Mouse (Mus musculus) v-Abl transformed pro-B cells (cell line): Measurements from ENCODE around the gene Fndc7.

Source experiments
- in situ Hi-C, 2 experiments: fragments of 400-800 bp; cut with MboI; formaldehyde crosslinking; loops; one replicate each; pipeline ENCODE4 v1.15.1; 2025; ENCODE audit not compliant: unreplicated experiment in 2 of 2

Fndc7 gene

GRCm38 (mm10) chr3:108889908-108890307 lies at the start of gene Fndc7:
Gene Fndc7, minus strand, starts transcription at chr3:108890008.
- in situ Hi-C loops: loop anchor here in 1 of 2 experiments (5.0 kb wide), 1 partner anchor 43 kb away; no protein-coding TSS in a partner anchor

- in situ Hi-C loops: loop anchor here in 1 of 2 experiments (10.0 kb wide), 1 partner anchor 125 kb away; no protein-coding TSS in a partner anchor
Measured at GRCm38 (mm10) chr3:108939573-108939972, 49.8 kb upstream of the Fndc7 start, which contains the start of gene Henmt1. Gene Henmt1, plus strand, starts transcription at chr3:108939873.

GRCm38 (mm10) chr3:108938691-108939090 lies 48.9 kb upstream of the Fndc7 start:
- in situ Hi-C loops: loop anchor here in 1 of 2 experiments (10.0 kb wide), 1 partner anchor 126 kb away; no protein-coding TSS in a partner anchor

- in situ Hi-C loops: loop anchor here in 1 of 2 experiments (10.0 kb wide), 1 partner anchor 131 kb away; no protein-coding TSS in a partner anchor
Measured at GRCm38 (mm10) chr3:108933557-108933956, 43.7 kb upstream of the Fndc7 start.

GRCm38 (mm10) chr3:108926308-108926707 lies 36.5 kb upstream of the Fndc7 start:
- in situ Hi-C loops: no loop called here

- in situ Hi-C loops: no loop called here
Measured at GRCm38 (mm10) chr3:108925677-108926076, 35.9 kb upstream of the Fndc7 start.

- in situ Hi-C loops: loop anchor here in 1 of 2 experiments (25.0 kb wide), 1 partner anchor 260 kb away; the partner anchor contains the start of gene Clcc1
Measured at GRCm38 (mm10) chr3:108921822-108922221, 32.0 kb upstream of the Fndc7 start.

GRCm38 (mm10) chr3:108920442-108921070 lies 30.7 kb upstream of the Fndc7 start:
- in situ Hi-C loops: loop anchor here in 1 of 2 experiments (25.0 kb wide), 1 partner anchor 258 kb away; the partner anchor contains the start of gene Clcc1

GRCm38 (mm10) chr3:108918852-108919251 lies 29.0 kb upstream of the Fndc7 start:
- in situ Hi-C loops: loop anchor here (5.0 to 25.0 kb wide), 3 partner anchors 143 to 354 kb away; partner anchors contain the start of genes Clcc1 (in 1 of the 2) and Tmem167b (in 1 of the 2)

GRCm38 (mm10) chr3:108917986-108918385 lies 28.2 kb upstream of the Fndc7 start:
- in situ Hi-C loops: loop anchor here (5.0 to 25.0 kb wide), 3 partner anchors 144 to 353 kb away; partner anchors contain the start of genes Clcc1 (in 1 of the 2) and Tmem167b (in 1 of the 2)

GRCm38 (mm10) chr3:108916857-108917256 lies 27.0 kb upstream of the Fndc7 start:
- in situ Hi-C loops: loop anchor here (5.0 to 25.0 kb wide), 3 partner anchors 145 to 352 kb away; partner anchors contain the start of genes Clcc1 (in 1 of the 2) and Tmem167b (in 1 of the 2)

GRCm38 (mm10) chr3:108915999-108916398 lies 26.2 kb upstream of the Fndc7 start:
- in situ Hi-C loops: loop anchor here (5.0 to 25.0 kb wide), 3 partner anchors 146 to 351 kb away; partner anchors contain the start of genes Clcc1 (in 1 of the 2) and Tmem167b (in 1 of the 2)

- in situ Hi-C loops: loop anchor here in 1 of 2 experiments (10.0 to 25.0 kb wide), 2 partner anchors 249 to 347 kb away; partner anchors contain the start of genes Clcc1 and Tmem167b
Measured at GRCm38 (mm10) chr3:108911548-108912413, 22.0 kb upstream of the Fndc7 start, which contains the start of gene Prpf38b. Gene Prpf38b, minus strand, starts transcription at chr3:108911727.

GRCm38 (mm10) chr3:108911081-108911547 lies 21.3 kb upstream of the Fndc7 start:
- in situ Hi-C loops: loop anchor here in 1 of 2 experiments (10.0 to 25.0 kb wide), 2 partner anchors 249 to 346 kb away; partner anchors contain the start of genes Clcc1 and Tmem167b

GRCm38 (mm10) chr3:108910303-108911080 lies 20.7 kb upstream of the Fndc7 start:
- in situ Hi-C loops: loop anchor here in 1 of 2 experiments (10.0 to 25.0 kb wide), 2 partner anchors 248 to 346 kb away; partner anchors contain the start of genes Clcc1 and Tmem167b

- in situ Hi-C loops: loop anchor here (5.0 to 25.0 kb wide), 6 partner anchors 61 to 458 kb away; partner anchors contain the start of genes Clcc1 (in 1 of the 2), Fam102b (in 1 of the 2), Sars (in 1 of the 2) and Stxbp3 (in 1 of the 2)
Measured at GRCm38 (mm10) chr3:108902934-108903333, 13.1 kb upstream of the Fndc7 start.

GRCm38 (mm10) chr3:108902038-108902437 lies 12.2 kb upstream of the Fndc7 start:
- in situ Hi-C loops: loop anchor here (5.0 to 25.0 kb wide), 6 partner anchors 60 to 457 kb away; partner anchors contain the start of genes Clcc1 (in 1 of the 2), Fam102b (in 1 of the 2), Sars (in 1 of the 2) and Stxbp3 (in 1 of the 2)

GRCm38 (mm10) chr3:108900681-108901080 lies 10.9 kb upstream of the Fndc7 start:
- in situ Hi-C loops: loop anchor here (5.0 to 25.0 kb wide), 6 partner anchors 58 to 456 kb away; partner anchors contain the start of genes Clcc1 (in 1 of the 2), Fam102b (in 1 of the 2), Sars (in 1 of the 2) and Stxbp3 (in 1 of the 2)
